Comparison of ENCODE assay signal across 17 mouse cellular contexts in the genomic region with DNA sequence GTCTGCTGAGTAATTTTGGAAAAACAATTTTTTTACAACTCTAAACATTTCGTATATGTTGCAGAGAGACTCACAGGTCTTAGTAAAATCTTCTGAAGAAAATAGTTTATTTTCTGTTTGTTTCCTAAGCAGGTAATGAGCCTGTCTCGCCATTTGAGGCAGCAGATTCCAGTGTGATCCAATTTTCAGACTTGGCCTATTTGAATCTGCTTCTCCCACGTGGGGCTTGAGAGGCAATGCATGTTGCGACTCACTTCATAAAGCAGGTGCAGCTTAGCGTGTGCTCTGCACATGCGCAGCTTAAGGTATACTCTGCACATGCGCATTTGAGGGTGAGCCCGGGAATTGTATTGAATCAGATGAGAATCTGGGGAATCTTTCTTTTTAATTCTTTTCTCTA.
A peak's percentile ranks its signal among the peaks of the same experiment; 100 is the strongest.
DNase-seq lines count a peak whose midpoint lies in the region; ATAC-seq and TF ChIP-seq lines count a peak whose summit lies in the region.
"Had no signal": no experiment of that assay in that cellular context is flagged by ENCODE, and none has a peak within 500 bp of the region (broad histone marks: within the 10 kb centered on the region; RNA-seq: fewer than 3 reads in every experiment).

No protein-coding gene starts in this region.

- H3K9me3 ChIP-seq in forebrain, postnatal 0 days (ENCODE audit: low read length): no peaks in the 10 kb centered on the region
- no peaks in the 10 kb centered on the region for H3K9me3 ChIP-seq in forebrain, embryonic 13.5 days (replicated peaks)
- H3K9me3 ChIP-seq in neural tube, embryonic 15.5 days (replicated peaks): no peaks in the 10 kb centered on the region
- H3K9me3 ChIP-seq: embryonic facial prominence, embryonic 10.5 days; heart, embryonic 13.5 days; hindbrain, embryonic 10.5 days; limb, embryonic 15.5 days had no signal

- no peak overlapping the region for H3K4me2 ChIP-seq in forebrain, postnatal 0 days (ENCODE audit: low read depth)
- H3K4me2 ChIP-seq in forebrain, embryonic 13.5 days: no peak overlapping the region
- 0 out of 2 replicates have a peak overlapping the region, but pooled peaks have one; percentile 4 for H3K4me2 ChIP-seq in neural tube, embryonic 15.5 days
- H3K4me2 ChIP-seq: heart, embryonic 13.5 days; limb, embryonic 15.5 days had no signal

- 70% methylated on average over 8 of the region's 8 CpGs for WGBS in forebrain, postnatal 0 days
- 84% methylated on average over 8 of the region's 8 CpGs for WGBS in forebrain, embryonic 13.5 days
- 55% methylated on average over 8 of the region's 8 CpGs for WGBS in neural tube, embryonic 15.5 days

- peak; percentile 72 for DNase-seq in forebrain, postnatal 0 days
- peak in 1 of 2 experiments; percentile 16 for DNase-seq in layer of hippocampus, adult 2 months (ENCODE audit: low spot score in 2 of 2)
- DNase-seq in layer of hippocampus, postnatal 10 days (ENCODE audit: low spot score in 2 of 2): no peak
- DNase-seq in neural tube, embryonic 10.5 days (ENCODE audit: extremely low spot score, low spot score): no peak
- peak; percentile 16 for DNase-seq in right cerebral cortex, postnatal 4 days
- no peak for DNase-seq in thymus, postnatal 25 days
- DNase-seq: B cell, adult 2 months; kidney, adult 2 months; kidney, postnatal 36 days; lung, adult 18-20 months had no signal

- ATAC-seq in forebrain, postnatal 0 days: peak; percentile 71
- ATAC-seq in forebrain, embryonic 13.5 days: no peak
- peak; percentile 81; the same call in 1 of the 2 replicates for ATAC-seq in neural tube, embryonic 15.5 days (ENCODE audit: low FRiP score)

- no peaks in the 10 kb centered on the region for H3K36me3 ChIP-seq in forebrain, postnatal 0 days (ENCODE audit: insufficient read depth)
- H3K36me3 ChIP-seq in forebrain, embryonic 13.5 days (ENCODE audit: poor library complexity, severe bottlenecking): no peaks in the 10 kb centered on the region
- H3K36me3 ChIP-seq in neural tube, embryonic 15.5 days: no peaks in the 10 kb centered on the region
- H3K36me3 ChIP-seq: embryonic facial prominence, embryonic 10.5 days; heart, embryonic 13.5 days; hindbrain, embryonic 10.5 days; limb, embryonic 15.5 days had no signal

- H3K4me3 ChIP-seq in forebrain, postnatal 0 days (ENCODE audit: low read depth, low read length): no peak overlapping the region
- no peak overlapping the region for H3K4me3 ChIP-seq in forebrain, embryonic 13.5 days
- no peak overlapping the region for H3K4me3 ChIP-seq in layer of hippocampus, adult 2 months
- no peak overlapping the region for H3K4me3 ChIP-seq in neural tube, embryonic 15.5 days (replicated peaks)
- H3K4me3 ChIP-seq: embryonic facial prominence, embryonic 10.5 days; erythroblast, embryonic 14.5 days; heart, embryonic 13.5 days; hindbrain, embryonic 10.5 days; limb, embryonic 15.5 days had no signal

- H3K27ac ChIP-seq in forebrain, postnatal 0 days (ENCODE audit: low read depth, low read length): no peak overlapping the region
- no peak overlapping the region for H3K27ac ChIP-seq in forebrain, embryonic 13.5 days
- no peak overlapping the region for H3K27ac ChIP-seq in layer of hippocampus, adult 2 months
- no peak overlapping the region for H3K27ac ChIP-seq in neural tube, embryonic 15.5 days (replicated peaks)
- H3K27ac ChIP-seq: embryonic facial prominence, embryonic 10.5 days; heart, embryonic 13.5 days; hindbrain, embryonic 10.5 days; limb, embryonic 15.5 days had no signal

- TF ChIP-seq CTCF in forebrain, postnatal 0 days (IDR thresholded peaks at IDR 0.05; ENCODE audit: low read depth): peak; percentile 64
- peak; percentile 67 for TF ChIP-seq CTCF in layer of hippocampus, adult 2 months (conservative IDR thresholded peaks at IDR 0.05)

- H3K9ac ChIP-seq in forebrain, postnatal 0 days: no peak overlapping the region
- H3K9ac ChIP-seq in forebrain, embryonic 13.5 days: no peak overlapping the region
- H3K9ac ChIP-seq in neural tube, embryonic 15.5 days (replicated peaks): no peak overlapping the region
- H3K9ac ChIP-seq: heart, embryonic 13.5 days; limb, embryonic 15.5 days had no signal

- H3K4me1 ChIP-seq in forebrain, postnatal 0 days (ENCODE audit: insufficient read depth): no peaks in the 10 kb centered on the region
- H3K4me1 ChIP-seq in forebrain, embryonic 13.5 days: no peaks in the 10 kb centered on the region
- no peaks in the 10 kb centered on the region for H3K4me1 ChIP-seq in neural tube, embryonic 15.5 days
- H3K4me1 ChIP-seq: embryonic facial prominence, embryonic 10.5 days; heart, embryonic 13.5 days; limb, embryonic 15.5 days had no signal

- no peaks in the 10 kb centered on the region for H3K27me3 ChIP-seq in forebrain, postnatal 0 days (ENCODE audit: insufficient read depth, low read length)
- H3K27me3 ChIP-seq in forebrain, embryonic 13.5 days: no peaks in the 10 kb centered on the region
- H3K27me3 ChIP-seq in neural tube, embryonic 15.5 days (replicated peaks): no peaks in the 10 kb centered on the region
- H3K27me3 ChIP-seq: limb, embryonic 15.5 days had no signal

Comparison
In these comparisons a context has a peak if more than half of its experiments do, and no peak if none do; other contexts are left out.
1. DNase-seq: peak in forebrain, postnatal 0 days (single experiment) and right cerebral cortex, postnatal 4 days (single experiment); none in layer of hippocampus, postnatal 10 days (0 of 2), neural tube, embryonic 10.5 days (single experiment) and thymus, postnatal 25 days (single experiment).